Mouse (Mus musculus) liver, adult 2 months (tissue): ENCODE measurements around the gene Ms4a8a. TPM values are rescaled to one million over a fixed set of nuclear protein-coding genes. Genes with fewer than 3 reads are reported as not detected.
A peak's percentile ranks its signal among the peaks of the same experiment; 100 is the strongest.

ENCODE experiments used
- DNase-seq: peaks from one replicate; pipeline ENCODE4 v3.0.0-alpha.2; 2011; ENCODE audit warnings: low read depth, low spot score; ENCODE audit errors: extremely low read depth
- H3K27ac ChIP-seq: fragments of 200-500 bp; replicated peaks from 2 replicates; pipeline ENCODE4 v1.5.1; 2012; ENCODE audit warnings: low read depth, mild to moderate bottlenecking, control low read depth, inconsistent platforms, low read length; ENCODE audit not compliant: insufficient read depth
- H3K27me3 ChIP-seq: fragments of 200-500 bp; 2 replicates; pipeline ENCODE4 v1.6.1; 2012; ENCODE audit warnings: mild to moderate bottlenecking, moderate library complexity, low read length, inconsistent platforms; ENCODE audit not compliant: control insufficient read depth, insufficient read depth
- H3K36me3 ChIP-seq: fragments of 200-500 bp; 2 replicates; pipeline ENCODE4 v1.6.1; 2012; ENCODE audit warnings: low read length, inconsistent platforms; ENCODE audit not compliant: control insufficient read depth, insufficient read depth
- H3K4me1 ChIP-seq: fragments of 200-500 bp; 2 replicates; pipeline ENCODE4 v1.6.1; 2011; ENCODE audit warnings: low read length; ENCODE audit not compliant: control insufficient read depth, insufficient read depth
- H3K4me3 ChIP-seq: fragments of 200-500 bp; 2 replicates; pipeline ENCODE4 v1.5.1; 2011; ENCODE audit warnings: low read depth, mild to moderate bottlenecking, control low read depth, low read length, moderate library complexity; ENCODE audit not compliant: insufficient read depth
- H3K79me2 ChIP-seq: fragments of 200-500 bp; 2 replicates; pipeline ENCODE4 v1.6.1; 2012; ENCODE audit warnings: inconsistent platforms, mild to moderate bottlenecking, low read length, moderate library complexity; ENCODE audit not compliant: control insufficient read depth, insufficient read depth
- H3K9ac ChIP-seq: fragments of 200-500 bp; 2 replicates; pipeline ENCODE4 v1.6.1; 2012; ENCODE audit warnings: low read depth, mild to moderate bottlenecking, control low read depth, inconsistent platforms, low read length
- CTCF ChIP-seq: fragments of 200-500 bp; IDR thresholded peaks from 2 replicates; pipeline ENCODE4 v1.5.1; 2011; ENCODE audit warnings: low read depth, low read length, control low read depth
- POLR2A ChIP-seq: fragments of 200-500 bp; IDR thresholded peaks from 2 replicates; pipeline ENCODE4 v1.6.1; 2011; ENCODE audit warnings: low read length, control low read depth; ENCODE audit not compliant: insufficient read depth; ENCODE audit errors: extremely low read depth
- WGBS: fragments of 180-500 bp; shearing (Covaris S2); methylation state at CpG from one replicate; pipeline ENCODE4 v1.1.7; 2018; 5-methylcytosine and 5-hydroxymethylcytosine counted together
- polyA plus RNA-seq: library from polyadenylated mRNA; depleted of rRNA; stranded (reverse); fragments of >200 nt; gene quantifications from 2 replicates; pipeline ENCODE4 v1.2.3, GENCODE M21; 2012; rRNA removed
- total RNA-seq: library from RNA; depleted of rRNA; stranded (reverse); fragments of >200 nt; gene quantifications from 2 replicates; pipeline ENCODE4 v1.2.3, GENCODE M21; 2014; rRNA removed

Ms4a8a gene
- total and polyA plus RNA-seq, 2 experiments: 0.83 to 1.9 TPM

- Histone ChIP-seq H3K27ac (peak overlapping the region; percentile 8; the same call in 1 of the 2 replicates), H3K4me3 (peak overlapping the region; percentile 59; the same call in 1 of the 2 replicates), H3K36me3 (peaks cover 9% of the 10 kb centered on the region; the same call in 1 of the 2 replicates), H3K9ac (peak overlapping the region; percentile 25; the same call in 1 of the 2 replicates), H3K4me1 (peaks cover 7% of the 10 kb centered on the region), H3K27me3 (no peaks in the 10 kb centered on the region), H3K79me2 (no peaks in the 10 kb centered on the region; the same call in 1 of the 2 replicates)
- TF ChIP-seq POLR2A (no peak), CTCF (peak; percentile 87)
- peak; percentile 38 for DNase-seq
- WGBS: 9% methylated on average over 40 of the region's 40 CpGs
Observed at GRCm38 (mm10) chr19:11044996-11045711, 35.7 kb downstream of the Ms4a8a start.

- no peak for DNase-seq
- TF ChIP-seq CTCF (no peak), POLR2A (no peak)
- no peaks in the 10 kb centered on the region; the same call in 1 of the 2 replicates for H3K79me2 ChIP-seq
- no peaks in the 10 kb centered on the region for H3K27me3 ChIP-seq
- H3K27ac ChIP-seq: no peak overlapping the region
- peaks cover 9% of the 10 kb centered on the region; the same call in 1 of the 2 replicates for H3K36me3 ChIP-seq
- H3K4me3 ChIP-seq: no peak overlapping the region
- peaks cover 5% of the 10 kb centered on the region for H3K4me1 ChIP-seq
- H3K9ac ChIP-seq: no peak overlapping the region
- 31% methylated on average over 5 of the region's 5 CpGs for WGBS
Observed at GRCm38 (mm10) chr19:11044671-11044995, 36.3 kb downstream of the Ms4a8a start.

GRCm38 (mm10) chr19:11037570-11037969, 43.3 kb downstream of the Ms4a8a start:
- TF ChIP-seq POLR2A (no peak), CTCF (no peak)
- no peak overlapping the region for H3K9ac ChIP-seq
- H3K4me1 ChIP-seq: no peaks in the 10 kb centered on the region; the same call in 1 of the 2 replicates
- no peaks in the 10 kb centered on the region for H3K36me3 ChIP-seq
- no peak overlapping the region for H3K27ac ChIP-seq
- DNase-seq: peak; percentile 86
- no peaks in the 10 kb centered on the region for H3K79me2 ChIP-seq
- H3K4me3 ChIP-seq: no peak overlapping the region
- H3K27me3 ChIP-seq: no peaks in the 10 kb centered on the region

- TF ChIP-seq POLR2A: no peak
- TF ChIP-seq CTCF: no peak
Observed at GRCm38 (mm10) chr19:11022382-11022781, 58.5 kb downstream of the Ms4a8a start.

GRCm38 (mm10) chr19:11017891-11018290, 63.0 kb downstream of the Ms4a8a start, which contains the start of gene Ms4a18:
Ms4a18 (minus strand) TSS chr19:11018031.
- Histone ChIP-seq H3K4me3 (no peak within 1 kb of the TSS), H3K79me2 (no peaks in the 10 kb centered on the region), H3K27me3 (no peaks in the 10 kb centered on the region), H3K9ac (no peak within 1 kb of the TSS), H3K27ac (no peak within 1 kb of the TSS), H3K36me3 (no peaks in the 10 kb centered on the region), H3K4me1 (peaks cover 4% of the 10 kb centered on the region)
- 85% methylated on average over 3 of the region's 3 CpGs for WGBS
- no peak for DNase-seq
- TF ChIP-seq POLR2A (no peak), CTCF (no peak)

More at GRCm38 (mm10) chr19:11022382-11022781, 58.5 kb downstream of the Ms4a8a start:
- DNase-seq: peak; percentile 39
- no peak overlapping the region for H3K27ac ChIP-seq
- H3K27me3 ChIP-seq: no peaks in the 10 kb centered on the region
- no peaks in the 10 kb centered on the region for H3K4me1 ChIP-seq
- no peak overlapping the region for H3K9ac ChIP-seq
- H3K79me2 ChIP-seq: no peaks in the 10 kb centered on the region
- no peak overlapping the region for H3K4me3 ChIP-seq
- H3K36me3 ChIP-seq: no peaks in the 10 kb centered on the region

Other genes with a start within 250 kb of the Ms4a8a start
- gene Slc15a3, start 241.4 kb downstream of the Ms4a8a start, total RNA-seq: 3.3 and 5.6 TPM in 2 replicates
- 6.2 and 10.6 TPM in 2 replicates for gene Slc15a3, start 241.4 kb downstream of the Ms4a8a start, polyA plus RNA-seq
- gene Tmem132a, start 211.2 kb downstream of the Ms4a8a start, total RNA-seq: 0.18 and 0.40 TPM in 2 replicates
- gene Tmem132a, start 211.2 kb downstream of the Ms4a8a start, polyA plus RNA-seq: 0.75 and 0.90 TPM in 2 replicates
- 7.1 and 8.9 TPM in 2 replicates for gene Tmem109, start 199.1 kb downstream of the Ms4a8a start, total RNA-seq
- 32.2 and 35.2 TPM in 2 replicates for gene Tmem109, start 199.1 kb downstream of the Ms4a8a start, polyA plus RNA-seq
- 95.5 and 100 TPM in 2 replicates for gene Prpf19, start 185.9 kb downstream of the Ms4a8a start, total RNA-seq
- gene Prpf19, start 185.9 kb downstream of the Ms4a8a start, polyA plus RNA-seq: 150 and 184 TPM in 2 replicates
- not detected in 2 replicates for gene Zp1, start 160.5 kb downstream of the Ms4a8a start, total RNA-seq
- gene Zp1, start 160.5 kb downstream of the Ms4a8a start, polyA plus RNA-seq: not detected in 2 replicates
- gene Ptgdr2, start 143.9 kb downstream of the Ms4a8a start, total RNA-seq: not detected in 2 replicates
- not detected in 2 replicates for gene Ptgdr2, start 143.9 kb downstream of the Ms4a8a start, polyA plus RNA-seq
- gene Ccdc86, start 131.8 kb downstream of the Ms4a8a start, total RNA-seq: 1.2 and 1.3 TPM in 2 replicates
- gene Ccdc86, start 131.8 kb downstream of the Ms4a8a start, polyA plus RNA-seq: 4.3 and 4.4 TPM in 2 replicates
- not detected in 2 replicates for gene Ms4a10, start 106.4 kb downstream of the Ms4a8a start, total RNA-seq
- not detected in 2 replicates for gene Ms4a10, start 106.4 kb downstream of the Ms4a8a start, polyA plus RNA-seq
- not detected in 2 replicates for gene Ms4a15, start 87.9 kb downstream of the Ms4a8a start, total RNA-seq
- gene Ms4a15, start 87.9 kb downstream of the Ms4a8a start, polyA plus RNA-seq: not detected in 2 replicates
- gene Ms4a18, start 63.1 kb downstream of the Ms4a8a start, total RNA-seq: not detected in 2 replicates
- gene Ms4a18, start 63.1 kb downstream of the Ms4a8a start, polyA plus RNA-seq: not detected in 2 replicates
- gene 1700017D01Rik, start 49.8 kb upstream of the Ms4a8a start, total RNA-seq: not detected in 2 replicates
- gene 1700017D01Rik, start 49.8 kb upstream of the Ms4a8a start, polyA plus RNA-seq: not detected in 2 replicates
- gene 1700025F22Rik, start 84.2 kb upstream of the Ms4a8a start, total RNA-seq: not detected in 2 replicates
- not detected in 2 replicates for gene 1700025F22Rik, start 84.2 kb upstream of the Ms4a8a start, polyA plus RNA-seq
- not detected in 2 replicates for gene Ms4a13, start 115.6 kb upstream of the Ms4a8a start, total RNA-seq
- gene Ms4a13, start 115.6 kb upstream of the Ms4a8a start, polyA plus RNA-seq: not detected in 2 replicates
- not detected in 2 replicates for gene Ms4a12, start 151.3 kb upstream of the Ms4a8a start, total RNA-seq
- gene Ms4a12, start 151.3 kb upstream of the Ms4a8a start, polyA plus RNA-seq: not detected in 2 replicates
- gene Ms4a1, start 185.1 kb upstream of the Ms4a8a start, total RNA-seq: 0.74 and 1.7 TPM in 2 replicates
- 0.07 and 0.20 TPM in 2 replicates for gene Ms4a1, start 185.1 kb upstream of the Ms4a8a start, polyA plus RNA-seq
- not detected in 2 replicates for gene Ms4a5, start 202.8 kb upstream of the Ms4a8a start, total RNA-seq
- not detected in 2 replicates for gene Ms4a5, start 202.8 kb upstream of the Ms4a8a start, polyA plus RNA-seq
- 0.07 TPM in 1 of 2 replicates, not detected in the other for gene Ms4a14, start 233.4 kb upstream of the Ms4a8a start, total RNA-seq
- not detected in 2 replicates for gene Ms4a14, start 233.4 kb upstream of the Ms4a8a start, polyA plus RNA-seq